Mouse (Mus musculus): ENCODE data around the gene Nr1h2.

Nr1h2 gene

GRCm38 (mm10) chr7:44584921-44585320, 31.2 kb upstream of the Nr1h2 start:
- no peak for DNase-seq

GRCm38 (mm10) chr7:44584265-44584804, 30.6 kb upstream of the Nr1h2 start:
- no peak for DNase-seq

- DNase-seq, result no peak
Measured at GRCm38 (mm10) chr7:44583146-44583545, 29.4 kb upstream of the Nr1h2 start.

GRCm38 (mm10) chr7:44582709-44583108, 29.0 kb upstream of the Nr1h2 start:
- no peak for DNase-seq

- no peak for DNase-seq
Measured at GRCm38 (mm10) chr7:44581637-44582036, 27.9 kb upstream of the Nr1h2 start.

- DNase-seq, result peak in 1 of 2 experiments; percentile 22
Measured at GRCm38 (mm10) chr7:44576333-44576844, 22.6 kb upstream of the Nr1h2 start.

- DNase-seq, result no peak
Measured at GRCm38 (mm10) chr7:44572956-44573484, 19.3 kb upstream of the Nr1h2 start.

- no peak for DNase-seq
Measured at GRCm38 (mm10) chr7:44572213-44572701, 18.5 kb upstream of the Nr1h2 start, which contains the start of gene Napsa. Gene Napsa (plus strand): TSS chr7:44572380.

GRCm38 (mm10) chr7:44571811-44572210, 18.1 kb upstream of the Nr1h2 start:
- DNase-seq, result no peak

- no peak for DNase-seq
Measured at GRCm38 (mm10) chr7:44570989-44571388, 17.2 kb upstream of the Nr1h2 start.

- no peak for DNase-seq
Measured at GRCm38 (mm10) chr7:44568803-44569202, 15.1 kb upstream of the Nr1h2 start.

GRCm38 (mm10) chr7:44565414-44565813, 11.7 kb upstream of the Nr1h2 start:
- no peak for DNase-seq

GRCm38 (mm10) chr7:44564486-44564885, 10.7 kb upstream of the Nr1h2 start:
- DNase-seq, result no peak

GRCm38 (mm10) chr7:44563284-44563683, 9.5 kb upstream of the Nr1h2 start:
- DNase-seq, result no peak

- peak; percentile 93 to 94 for DNase-seq
Measured at GRCm38 (mm10) chr7:44560435-44561400, 7.0 kb upstream of the Nr1h2 start.

- no peak for DNase-seq
Measured at GRCm38 (mm10) chr7:44557629-44558028, 3.9 kb upstream of the Nr1h2 start.

- DNase-seq, result peak; percentile 91 to 92
Measured at GRCm38 (mm10) chr7:44553196-44553764, 471 bp downstream of the Nr1h2 start.

GRCm38 (mm10) chr7:44552141-44552908, 1.4 kb downstream of the Nr1h2 start:
- no peak for DNase-seq

GRCm38 (mm10) chr7:44551731-44552130, 2.0 kb downstream of the Nr1h2 start:
- DNase-seq, result peak; percentile 47 to 51

- no peak for DNase-seq
Measured at GRCm38 (mm10) chr7:44551301-44551700, 2.5 kb downstream of the Nr1h2 start.

GRCm38 (mm10) chr7:44550409-44550678, 3.4 kb downstream of the Nr1h2 start:
- no peak for DNase-seq

- no peak for DNase-seq
Measured at GRCm38 (mm10) chr7:44549621-44550408, 3.9 kb downstream of the Nr1h2 start.

Data from cerebellum, postnatal 10 days (tissue).